Mouse (Mus musculus) neutrophil, adult 59 days (primary cell): ENCODE results near the gene Ptgis. TPM values are rescaled to one million over a fixed set of nuclear protein-coding genes. Genes with fewer than 3 reads are reported as not detected.

Experiments
- total RNA-seq, 2 experiments: library from RNA; stranded (reverse); gene quantifications; 1 replicate in 1 of 2; 2 replicates in 1 of 2; pipeline ENCODE4 v1.2.4; 2023

Gene Ptgis
- total RNA-seq: under 1 TPM in 1 of 2 experiments, not detected in 1; 0.22 TPM

GRCm38 (mm10) chr2:167240008-167240964, at the start of gene Ptgis:
TSS of gene Ptgis (minus strand) at chr2:167240604.

GRCm38 (mm10) chr2:167190076-167190399, 50.4 kb downstream of the Ptgis start, which contains the start of gene Kcnb1:
TSS of gene Kcnb1 (minus strand) at chr2:167190155.

Other genes with a start within 250 kb of the Ptgis start
- 10 to 100 TPM; 43.8 to 53.1 TPM for gene Stau1, start 244.3 kb downstream of the Ptgis start, total RNA-seq
- gene Ddx27, start 225.4 kb downstream of the Ptgis start, total RNA-seq: 10 to 100 TPM; 27.2 to 27.4 TPM
- 10 to 100 TPM; 68.1 to 73.0 TPM for gene Znfx1, start 177.6 kb downstream of the Ptgis start, total RNA-seq
- under 1 TPM; 0.18 to 0.24 TPM for gene Kcnb1, start 50.4 kb downstream of the Ptgis start, total RNA-seq
- 10 to 100 TPM; 24.4 to 33.0 TPM for gene B4galt5, start 108.6 kb upstream of the Ptgis start, total RNA-seq
- gene Slc9a8, start 181.1 kb upstream of the Ptgis start, total RNA-seq: 10 to 100 TPM; 36.8 to 40.9 TPM